Mouse (Mus musculus) gastrocnemius, postnatal 10 days (tissue): ENCODE results near the gene Thada. TPM values are rescaled to one million over a fixed set of nuclear protein-coding genes. Genes with fewer than 3 reads are reported as not detected.
A peak's percentile ranks its signal among the peaks of the same experiment; 100 is the strongest.

Experiments
- DNase-seq: peaks from one replicate; pipeline ENCODE4 v3.0.0; 2021; ENCODE audit warnings: mixed read lengths
- total RNA-seq, 2 experiments: library from RNA; stranded (reverse); gene quantifications; 2 replicates each; pipeline ENCODE4 v1.2.3; 2021

Thada gene
- total RNA-seq, 2 experiments from 2014 or later, result 5.9 to 8.4 TPM

GRCm38 (mm10) chr17:84185581-84186450 lies 280.2 kb downstream of the Thada start:
- DNase-seq, result peak; percentile 67

GRCm38 (mm10) chr17:84185011-84185411 lies 281.0 kb downstream of the Thada start:
- peak; percentile 9 for DNase-seq

GRCm38 (mm10) chr17:84183291-84183781 lies 282.7 kb downstream of the Thada start:
- DNase-seq, result peak; percentile 80

GRCm38 (mm10) chr17:84182311-84183271 lies 283.4 kb downstream of the Thada start:
- peak; percentile 49 for DNase-seq

GRCm38 (mm10) chr17:84181502-84182310 lies 284.3 kb downstream of the Thada start:
- DNase-seq, result peak; percentile 56

- DNase-seq, result peak; percentile 15
Observed at GRCm38 (mm10) chr17:84180715-84181501, 285.1 kb downstream of the Thada start.

GRCm38 (mm10) chr17:84179973-84180365 lies 286.0 kb downstream of the Thada start:
- DNase-seq, result peak; percentile 5

GRCm38 (mm10) chr17:84179026-84179972 lies 286.7 kb downstream of the Thada start:
- DNase-seq, result no peak

GRCm38 (mm10) chr17:84177481-84177880 lies 288.5 kb downstream of the Thada start:
- DNase-seq, result peak; percentile 2

GRCm38 (mm10) chr17:84176446-84176845 lies 289.6 kb downstream of the Thada start:
- peak; percentile 2 for DNase-seq

GRCm38 (mm10) chr17:84175196-84175595 lies 290.8 kb downstream of the Thada start:
- DNase-seq, result peak; percentile 1

GRCm38 (mm10) chr17:84167377-84167776 lies 298.6 kb downstream of the Thada start:
- DNase-seq, result no peak

GRCm38 (mm10) chr17:84166135-84166860 lies 299.7 kb downstream of the Thada start:
- DNase-seq, result peak; percentile 1

GRCm38 (mm10) chr17:84165735-84166134 lies 300.3 kb downstream of the Thada start:
- no peak for DNase-seq

GRCm38 (mm10) chr17:84164146-84164545 lies 301.9 kb downstream of the Thada start:
- DNase-seq, result peak; percentile 1

- peak; percentile 3 for DNase-seq
Observed at GRCm38 (mm10) chr17:84163066-84163785, 302.8 kb downstream of the Thada start.

GRCm38 (mm10) chr17:84162211-84162760 lies 303.7 kb downstream of the Thada start:
- peak; percentile 3 for DNase-seq
